Mouse (Mus musculus): ENCODE results near the gene Hk2. TPM values are rescaled to one million over a fixed set of nuclear protein-coding genes. Genes with fewer than 3 reads are reported as not detected.
A peak's percentile ranks its signal among the peaks of the same experiment; 100 is the strongest.

Gene Hk2
- polyA plus RNA-seq, 1 experiment, result 21.9 TPM

- Histone ChIP-seq H3K4me1 (ENCODE audit: control insufficient read depth, insufficient read depth, low read length) (peaks cover 28% of the 10 kb centered on the region), H3K27ac (ENCODE audit: insufficient read depth, low read depth, low read length) (no peak overlapping the region)
- no peak for TF ChIP-seq CTCF (IDR thresholded peaks at IDR 0.05; ENCODE audit: low read depth, low read length)
Observed at GRCm38 (mm10) chr6:82750063-82750462, 24.2 kb downstream of the Hk2 start.

DNA sequence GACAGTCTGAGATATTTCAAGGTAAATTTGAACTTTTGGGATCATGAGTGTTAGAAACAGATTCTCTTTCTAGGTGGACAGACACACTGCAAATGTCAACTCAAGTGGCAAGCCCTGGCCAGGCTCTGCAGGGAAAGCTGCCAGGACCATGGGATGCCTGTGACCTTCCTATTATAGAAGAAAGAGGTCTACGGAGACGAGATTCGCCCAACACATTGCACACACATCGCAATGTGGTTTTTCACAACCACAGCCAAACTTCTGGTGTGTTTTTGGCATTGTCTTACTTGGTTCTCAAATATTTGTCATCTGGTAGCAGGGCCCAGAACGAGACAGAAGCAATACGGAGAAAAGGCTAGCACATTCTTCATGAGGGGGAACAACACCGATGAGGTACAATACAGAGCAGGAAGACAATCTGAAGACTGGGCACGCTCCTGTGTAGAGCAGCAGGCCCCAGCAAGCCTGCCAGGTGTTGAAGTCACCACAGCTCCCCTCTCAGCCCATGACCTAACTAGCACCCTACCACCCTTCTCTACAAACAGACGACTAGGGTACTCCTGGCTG, 26.1 kb downstream of the Hk2 start:
- H3K4me1 ChIP-seq (ENCODE audit: control insufficient read depth, insufficient read depth, low read length), result peaks cover 20% of the 10 kb centered on the region
- H3K4me3 ChIP-seq (ENCODE audit: insufficient read depth, low read length), result no peak overlapping the region
- no peak for TF ChIP-seq CTCF (IDR thresholded peaks at IDR 0.05; ENCODE audit: low read depth, low read length)
- TF ChIP-seq POLR2A (IDR thresholded peaks at IDR 0.05; ENCODE audit: borderline replicate concordance, low read depth, low read length), result no peak
- no peak overlapping the region for H3K27ac ChIP-seq (ENCODE audit: insufficient read depth, low read depth, low read length)

More at GRCm38 (mm10) chr6:82750063-82750462, 24.2 kb downstream of the Hk2 start:
- H3K4me3 ChIP-seq (ENCODE audit: insufficient read depth, low read length), result no peak overlapping the region

GRCm38 (mm10) chr6:82747085-82747484, 27.2 kb downstream of the Hk2 start:
- no peak for TF ChIP-seq CTCF (IDR thresholded peaks at IDR 0.05; ENCODE audit: low read depth, low read length)
- no peak for TF ChIP-seq POLR2A (IDR thresholded peaks at IDR 0.05; ENCODE audit: borderline replicate concordance, low read depth, low read length)
- Histone ChIP-seq H3K4me3 (ENCODE audit: insufficient read depth, low read length) (no peak overlapping the region), H3K27ac (ENCODE audit: insufficient read depth, low read depth, low read length) (0 out of 2 replicates have a peak overlapping the region, but pooled peaks have one; percentile 20), H3K4me1 (ENCODE audit: control insufficient read depth, insufficient read depth, low read length) (peaks cover 16% of the 10 kb centered on the region)

GRCm38 (mm10) chr6:82744553-82744952, 29.7 kb downstream of the Hk2 start:
- no peak for TF ChIP-seq POLR2A (IDR thresholded peaks at IDR 0.05; ENCODE audit: borderline replicate concordance, low read depth, low read length)
- no peak for TF ChIP-seq CTCF (IDR thresholded peaks at IDR 0.05; ENCODE audit: low read depth, low read length)
- H3K4me1 ChIP-seq (ENCODE audit: control insufficient read depth, insufficient read depth, low read length), result peaks cover 24% of the 10 kb centered on the region
- H3K4me3 ChIP-seq (ENCODE audit: insufficient read depth, low read length), result no peak overlapping the region
- H3K27ac ChIP-seq (ENCODE audit: insufficient read depth, low read depth, low read length), result no peak overlapping the region

DNA sequence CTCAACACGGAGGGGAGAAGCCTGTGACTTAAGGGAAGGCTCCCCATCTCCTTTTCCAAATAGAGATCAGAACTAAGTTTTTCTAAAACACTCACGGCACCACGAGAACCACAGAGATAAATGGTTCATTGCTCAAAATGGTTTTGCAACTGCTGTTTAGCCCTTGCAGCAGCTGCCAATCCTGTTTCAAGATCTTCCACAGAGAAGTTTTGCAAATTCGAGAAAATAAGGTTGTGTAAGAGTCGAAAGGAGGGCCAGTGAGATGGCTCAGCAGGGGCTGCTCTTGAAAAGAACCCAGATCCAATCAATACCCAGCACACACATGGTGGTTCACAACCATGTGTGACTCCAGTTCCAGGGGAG, 32.8 kb downstream of the Hk2 start:
- peak overlapping the region; percentile 35 for H3K27ac ChIP-seq (ENCODE audit: insufficient read depth, low read depth, low read length)
- no peak overlapping the region for H3K4me3 ChIP-seq (ENCODE audit: insufficient read depth, low read length)
- peaks cover 14% of the 10 kb centered on the region for H3K4me1 ChIP-seq (ENCODE audit: control insufficient read depth, insufficient read depth, low read length)
- no peak for TF ChIP-seq CTCF (IDR thresholded peaks at IDR 0.05; ENCODE audit: low read depth, low read length)
- TF ChIP-seq POLR2A (IDR thresholded peaks at IDR 0.05; ENCODE audit: borderline replicate concordance, low read depth, low read length), result no peak

DNA sequence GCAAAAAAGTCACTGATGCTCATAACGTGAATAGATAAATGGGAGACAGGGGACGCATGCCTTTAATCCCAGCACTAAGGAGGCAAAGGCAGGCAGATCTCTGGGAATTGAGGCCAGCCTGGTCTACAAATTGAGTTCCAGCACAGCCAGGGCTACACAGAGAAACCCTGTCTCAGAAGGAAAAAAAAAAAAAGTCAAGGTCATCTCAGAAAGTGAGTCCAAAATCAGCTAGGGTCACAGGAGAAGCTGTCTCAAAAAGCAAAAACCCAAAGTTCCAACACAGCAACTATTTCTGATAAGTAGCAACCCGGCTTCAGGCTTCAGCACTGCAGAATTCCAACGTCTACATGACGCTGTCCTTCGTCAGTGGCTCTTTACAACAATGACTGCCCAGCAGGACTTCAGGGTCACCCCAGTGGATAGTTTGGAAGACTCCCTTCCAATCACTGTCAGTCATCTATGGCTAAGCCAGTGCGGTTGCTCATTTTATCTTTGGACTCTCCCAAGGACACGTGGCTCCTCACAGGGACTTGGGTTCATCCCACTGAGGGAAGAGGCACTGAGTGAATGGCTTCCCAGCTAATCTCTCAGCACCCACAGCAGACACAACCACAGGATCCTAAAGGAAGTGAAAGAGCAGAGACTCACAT, 33.3 kb downstream of the Hk2 start:
- H3K4me3 ChIP-seq (ENCODE audit: insufficient read depth, low read length), result no peak overlapping the region
- H3K4me1 ChIP-seq (ENCODE audit: control insufficient read depth, insufficient read depth, low read length), result peaks cover 14% of the 10 kb centered on the region
- TF ChIP-seq POLR2A (IDR thresholded peaks at IDR 0.05; ENCODE audit: borderline replicate concordance, low read depth, low read length) (no peak), CTCF (IDR thresholded peaks at IDR 0.05; ENCODE audit: low read depth, low read length) (no peak)
- H3K27ac ChIP-seq (ENCODE audit: insufficient read depth, low read depth, low read length), result peak overlapping the region; percentile 35; the same call in 1 of the 2 replicates

DNA sequence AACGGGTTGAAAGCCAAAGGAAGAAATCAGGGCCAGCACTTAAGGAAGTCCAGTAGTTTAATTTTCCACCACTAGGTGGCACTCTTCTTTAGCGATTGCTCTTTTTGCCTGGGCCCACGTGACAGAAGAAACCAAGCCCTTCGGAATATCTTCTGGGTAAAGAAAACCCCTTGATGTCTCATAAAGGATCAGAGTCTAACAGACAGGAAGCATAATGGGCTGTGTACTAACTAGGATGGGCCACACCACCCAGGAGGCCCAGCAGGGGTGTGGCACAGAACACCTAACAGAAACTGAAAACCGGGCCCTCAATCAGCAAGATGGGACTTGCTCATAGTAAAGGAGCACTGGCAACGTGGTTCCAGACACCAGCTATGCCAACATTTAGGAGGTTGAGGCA, 34.0 kb downstream of the Hk2 start:
- H3K4me1 ChIP-seq (ENCODE audit: control insufficient read depth, insufficient read depth, low read length), result peaks cover 14% of the 10 kb centered on the region
- no peak overlapping the region for H3K4me3 ChIP-seq (ENCODE audit: insufficient read depth, low read length)
- TF ChIP-seq CTCF (IDR thresholded peaks at IDR 0.05; ENCODE audit: low read depth, low read length) (no peak), POLR2A (IDR thresholded peaks at IDR 0.05; ENCODE audit: borderline replicate concordance, low read depth, low read length) (no peak)
- 0 out of 2 replicates have a peak overlapping the region, but pooled peaks have one; percentile 34 for H3K27ac ChIP-seq (ENCODE audit: insufficient read depth, low read depth, low read length)

- H3K27ac ChIP-seq (ENCODE audit: insufficient read depth, low read depth, low read length), result no peak overlapping the region
- H3K4me3 ChIP-seq (ENCODE audit: insufficient read depth, low read length), result no peak overlapping the region
- H3K4me1 ChIP-seq (ENCODE audit: control insufficient read depth, insufficient read depth, low read length), result peaks cover 14% of the 10 kb centered on the region
- no peak for TF ChIP-seq CTCF (IDR thresholded peaks at IDR 0.05; ENCODE audit: low read depth, low read length)
- TF ChIP-seq POLR2A (IDR thresholded peaks at IDR 0.05; ENCODE audit: borderline replicate concordance, low read depth, low read length), result no peak
Observed at GRCm38 (mm10) chr6:82737634-82738540, 36.4 kb downstream of the Hk2 start.

GRCm38 (mm10) chr6:82736626-82737600, 37.3 kb downstream of the Hk2 start:
- Histone ChIP-seq H3K4me3 (ENCODE audit: insufficient read depth, low read length) (no peak overlapping the region), H3K4me1 (ENCODE audit: control insufficient read depth, insufficient read depth, low read length) (peaks cover 14% of the 10 kb centered on the region), H3K27ac (ENCODE audit: insufficient read depth, low read depth, low read length) (no peak overlapping the region)
- TF ChIP-seq CTCF (IDR thresholded peaks at IDR 0.05; ENCODE audit: low read depth, low read length) (no peak), POLR2A (IDR thresholded peaks at IDR 0.05; ENCODE audit: borderline replicate concordance, low read depth, low read length) (no peak)

Measured in bone marrow macrophage, adult 2 months (primary cell).